In the genomic region with DNA sequence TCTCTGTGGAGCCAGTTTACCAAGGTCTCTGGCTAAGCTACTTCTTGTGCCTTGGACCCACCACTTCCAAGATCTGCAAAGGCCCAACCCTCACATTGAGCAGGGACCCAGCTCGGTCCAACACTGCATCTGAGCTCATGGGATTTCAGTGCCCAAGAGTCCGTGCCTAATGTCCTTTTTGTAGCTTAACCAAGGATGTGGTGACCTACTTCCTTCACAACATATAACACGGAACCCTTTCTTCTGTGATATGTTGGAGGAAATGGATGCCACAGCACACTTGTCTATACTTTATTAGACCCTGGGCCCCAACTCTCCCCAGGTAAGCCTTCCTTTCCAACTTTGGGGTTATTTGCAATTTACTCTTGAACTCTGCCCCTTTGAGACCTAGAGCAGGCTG, we compare ENCODE assay signal across 21 mouse cellular contexts.
"Had no signal": no experiment of that assay in that cellular context is flagged by ENCODE, and none has a peak within 500 bp of the region (broad histone marks: within the 10 kb centered on the region; RNA-seq: fewer than 3 reads in every experiment).

No protein-coding gene starts in this region.

- H3K4me2 ChIP-seq: limb, embryonic 13.5 days; liver, embryonic 12.5 days; liver, embryonic 15.5 days had no signal

- H3K27me3 ChIP-seq: limb, embryonic 13.5 days; liver, embryonic 12.5 days; liver, embryonic 15.5 days had no signal

- ATAC-seq: intestine, embryonic 16.5 days; liver, embryonic 12.5 days had no signal

- H3K36me3 ChIP-seq: limb, embryonic 10.5 days; limb, embryonic 13.5 days; liver, embryonic 12.5 days; liver, embryonic 15.5 days; midbrain, embryonic 10.5 days had no signal

- H3K4me3 ChIP-seq: limb, embryonic 10.5 days; limb, embryonic 13.5 days; liver, embryonic 12.5 days; liver, embryonic 15.5 days; midbrain, embryonic 10.5 days; myocyte had no signal

- H3K4me1 ChIP-seq: limb, embryonic 10.5 days; limb, embryonic 13.5 days had no signal

- DNase-seq: kidney, adult 18-20 months; kidney, adult 9 months; kidney, postnatal 14 days; kidney, postnatal 4 days; liver; lung, adult 2 months; lung, postnatal 14 days; lung, postnatal 4 days; midbrain, embryonic 14.5 days; right cerebral cortex, adult 18-20 months; right cerebral cortex, postnatal 14 days; right cerebral cortex, postnatal 4 days; thymus, adult 18-20 months; thymus, postnatal 36 days had no signal

- H3K27ac ChIP-seq: limb, embryonic 10.5 days; limb, embryonic 13.5 days; liver, embryonic 12.5 days; liver, embryonic 15.5 days; midbrain, embryonic 10.5 days had no signal

- H3K9me3 ChIP-seq: limb, embryonic 10.5 days; limb, embryonic 13.5 days; liver, embryonic 12.5 days; liver, embryonic 15.5 days; midbrain, embryonic 10.5 days had no signal

- H3K9ac ChIP-seq: limb, embryonic 13.5 days; liver, embryonic 12.5 days; liver, embryonic 15.5 days had no signal
